Mouse (Mus musculus) gastrocnemius, adult 2 months (tissue): ENCODE data around the gene Olfr827. TPM values are rescaled to one million over a fixed set of nuclear protein-coding genes. Genes with fewer than 3 reads are reported as not detected.

Source experiments
- DNase-seq: peaks from one replicate; pipeline ENCODE4 v3.0.0; 2022
- H3K27ac ChIP-seq: fragments of 200-600 bp; 2 replicates; pipeline ENCODE4 v1.8.1; 2022; ENCODE audit warnings: mild to moderate bottlenecking
- H3K4me3 ChIP-seq: fragments of 200-600 bp; 2 replicates; pipeline ENCODE4 v1.8.1; 2022; ENCODE audit warnings: mild to moderate bottlenecking, moderate library complexity
- CTCF ChIP-seq: fragments of 200-600 bp; IDR thresholded peaks from 2 replicates; pipeline ENCODE4 v1.8.1; 2022; ENCODE audit warnings: antibody characterized with exemption, mild to moderate bottlenecking, moderate library complexity
- intact Hi-C: fragments of 180-260 bp; cut with DNase I; formaldehyde crosslinking; loops from one replicate; pipeline ENCODE4 v1.15.1; 2025
- long read RNA-seq, 2 experiments: library from polyadenylated mRNA; stranded (forward); transcript quantifications; one replicate each; pipeline ENCODE4 v2.0.0; 2021
- total RNA-seq, 2 experiments: library from RNA; stranded (reverse); gene quantifications; 2 replicates each; pipeline ENCODE4 v1.2.3; 2021

Gene Olfr827
- total RNA-seq = not detected
- long read RNA-seq, experiment 1 = 0 reads
- long read RNA-seq, experiment 2 = 0 reads

- H3K4me3 ChIP-seq = no peak within 1 kb of the TSS
- no peak within 1 kb of the TSS for H3K27ac ChIP-seq
- no peak for DNase-seq
- no peak for TF ChIP-seq CTCF
- intact Hi-C loops = no loop called here
Measured at GRCm38 (mm10) chr10:130214303-130214702, at the start of gene Olfr827. TSS of gene Olfr827 (minus strand) at chr10:130214403.

GRCm38 (mm10) chr10:130263203-130263602, 49.0 kb upstream of the Olfr827 start:
- intact Hi-C loops = no loop called here
- Histone ChIP-seq H3K4me3 (no peak overlapping the region), H3K27ac (no peak overlapping the region)
- DNase-seq = peak; percentile 17
- no peak for TF ChIP-seq CTCF

GRCm38 (mm10) chr10:130259483-130259882, 45.3 kb upstream of the Olfr827 start:
- intact Hi-C loops = no loop called here
- Histone ChIP-seq H3K4me3 (no peak overlapping the region), H3K27ac (no peak overlapping the region)
- DNase-seq = no peak
- TF ChIP-seq CTCF = no peak

- H3K27ac ChIP-seq = no peak overlapping the region
- H3K4me3 ChIP-seq = no peak overlapping the region
- no peak for TF ChIP-seq CTCF
- intact Hi-C loops = no loop called here
- no peak for DNase-seq
Measured at GRCm38 (mm10) chr10:130244271-130244670, 30.1 kb upstream of the Olfr827 start.

GRCm38 (mm10) chr10:130238318-130239209, 24.4 kb upstream of the Olfr827 start:
- intact Hi-C loops = no loop called here
- DNase-seq = no peak
- no peak for TF ChIP-seq CTCF
- H3K4me3 ChIP-seq = no peak overlapping the region
- H3K27ac ChIP-seq = no peak overlapping the region

GRCm38 (mm10) chr10:130234576-130234975, 20.4 kb upstream of the Olfr827 start:
- no peak for TF ChIP-seq CTCF

GRCm38 (mm10) chr10:130232117-130232516, 17.9 kb upstream of the Olfr827 start:
- TF ChIP-seq CTCF = no peak
- Histone ChIP-seq H3K27ac (no peak overlapping the region), H3K4me3 (no peak overlapping the region)
- intact Hi-C loops = no loop called here
- no peak for DNase-seq

More at GRCm38 (mm10) chr10:130234576-130234975, 20.4 kb upstream of the Olfr827 start:
- DNase-seq = no peak
- Histone ChIP-seq H3K27ac (no peak overlapping the region), H3K4me3 (no peak overlapping the region)
- intact Hi-C loops = no loop called here

- DNase-seq = no peak
- TF ChIP-seq CTCF = no peak
- H3K27ac ChIP-seq = no peak overlapping the region
- intact Hi-C loops = loop anchor here (2.0 kb wide), 1 partner anchor 69 kb away; no protein-coding TSS in a partner anchor
- no peak overlapping the region for H3K4me3 ChIP-seq
Measured at GRCm38 (mm10) chr10:130229584-130229983, 15.4 kb upstream of the Olfr827 start.

- TF ChIP-seq CTCF = peak; percentile 76
- intact Hi-C loops = loop anchor here (2.0 kb wide), 1 partner anchor 71 kb away; no protein-coding TSS in a partner anchor
- peak; percentile 20 for DNase-seq
- H3K27ac ChIP-seq = no peak overlapping the region
- H3K4me3 ChIP-seq = no peak overlapping the region
Measured at GRCm38 (mm10) chr10:130228246-130228645, 14.0 kb upstream of the Olfr827 start.

- no peak for TF ChIP-seq CTCF
- intact Hi-C loops = no loop called here
Measured at GRCm38 (mm10) chr10:130225034-130225433, 10.8 kb upstream of the Olfr827 start.

GRCm38 (mm10) chr10:130184086-130184485, 30.1 kb downstream of the Olfr827 start, which contains the start of gene Olfr826:
TSS of gene Olfr826 (minus strand) at chr10:130184186.
- TF ChIP-seq CTCF = no peak
- no peak for DNase-seq
- Histone ChIP-seq H3K4me3 (no peak within 1 kb of the TSS), H3K27ac (no peak within 1 kb of the TSS)
- intact Hi-C loops = no loop called here

More at GRCm38 (mm10) chr10:130225034-130225433, 10.8 kb upstream of the Olfr827 start:
- Histone ChIP-seq H3K27ac (no peak overlapping the region), H3K4me3 (no peak overlapping the region)
- no peak for DNase-seq

- intact Hi-C loops = no loop called here
- DNase-seq = no peak
- H3K27ac ChIP-seq = no peak within 1 kb of the TSS
- H3K4me3 ChIP-seq = no peak within 1 kb of the TSS
- no peak for TF ChIP-seq CTCF
Measured at GRCm38 (mm10) chr10:130166666-130167065, 47.5 kb downstream of the Olfr827 start, which contains the start of gene Olfr825. TSS of gene Olfr825 (minus strand) at chr10:130166766.

- Histone ChIP-seq H3K27ac (no peak overlapping the region), H3K4me3 (no peak overlapping the region)
- intact Hi-C loops = no loop called here
Measured at GRCm38 (mm10) chr10:130165196-130165595, 49.0 kb downstream of the Olfr827 start.

More at GRCm38 (mm10) chr10:130165196-130165595, 49.0 kb downstream of the Olfr827 start:
- no peak for TF ChIP-seq CTCF
- no peak for DNase-seq

Other genes starting within 250 kb of the Olfr827 start
- not detected for gene Olfr819, start 247.1 kb downstream of the Olfr827 start, total RNA-seq
- not detected for gene Olfr247, start 238.3 kb downstream of the Olfr827 start, total RNA-seq
- not detected for gene Gm10310, start 229.3 kb downstream of the Olfr827 start, total RNA-seq
- not detected for gene Olfr820, start 201.8 kb downstream of the Olfr827 start, total RNA-seq
- gene Olfr821, start 184.1 kb downstream of the Olfr827 start, total RNA-seq = not detected
- not detected for gene Olfr822, start 143.2 kb downstream of the Olfr827 start, total RNA-seq
- gene Olfr823, start 99.0 kb downstream of the Olfr827 start, total RNA-seq = not detected
- gene Olfr824, start 84.4 kb downstream of the Olfr827 start, total RNA-seq = not detected
- not detected for gene Olfr825, start 47.6 kb downstream of the Olfr827 start, total RNA-seq
- not detected for gene Olfr826, start 30.2 kb downstream of the Olfr827 start, total RNA-seq
- not detected for gene Neurod4, start 65.8 kb upstream of the Olfr827 start, total RNA-seq
- under 1 TPM; 0.28 to 0.59 TPM for gene Tespa1, start 108.5 kb upstream of the Olfr827 start, total RNA-seq
- gene Vmn2r84, start 179.9 kb upstream of the Olfr827 start, total RNA-seq = not detected
- not detected for gene Vmn2r85, start 215.3 kb upstream of the Olfr827 start, total RNA-seq
- gene Vmn2r86, start 241.6 kb upstream of the Olfr827 start, total RNA-seq = not detected